Mouse (Mus musculus): ENCODE data around the gene Itsn1. TPM values are rescaled to one million over a fixed set of nuclear protein-coding genes. Genes with fewer than 3 reads are reported as not detected.

The Itsn1 gene
- polyA plus RNA-seq, 1 experiment from 2014 or later, result 9.7 TPM

- Histone ChIP-seq H3K4me2 (replicated peaks; ENCODE audit: low read depth, low read length) (no peak overlapping the region), H3K27ac (ENCODE audit: low read length) (no peak overlapping the region), H3K4me3 (ENCODE audit: low read depth, low read length) (no peak overlapping the region), H3K36me3 (ENCODE audit: insufficient read depth, low read length) (no peaks in the 10 kb centered on the region; the same call in 1 of the 2 replicates), H3K27me3 (replicated peaks; ENCODE audit: insufficient read depth, low read length) (no peaks in the 10 kb centered on the region), H3K9ac (replicated peaks; ENCODE audit: low read depth) (no peak overlapping the region), H3K9me3 (ENCODE audit: low read length) (no peaks in the 10 kb centered on the region), H3K4me1 (ENCODE audit: insufficient read depth, low read depth, low read length) (no peaks in the 10 kb centered on the region; the same call in 1 of the 2 replicates)
- ATAC-seq, result no peak
- no peak for DNase-seq (ENCODE audit: low spot score)
- 90% methylated on average over 13 of the region's 13 CpGs for WGBS
- TF ChIP-seq CTCF (IDR thresholded peaks at IDR 0.05), result no peak
- TF ChIP-seq EP300 (IDR thresholded peaks at IDR 0.05), result no peak
Measured at GRCm38 (mm10) chr16:91847525-91848225, 118.6 kb downstream of the Itsn1 start.

- no peak overlapping the region for H3K27ac ChIP-seq (ENCODE audit: low read length)
- WGBS, result 89% methylated on average over 9 of the region's 9 CpGs
Measured at GRCm38 (mm10) chr16:91848505-91848904, 119.4 kb downstream of the Itsn1 start.

GRCm38 (mm10) chr16:91848906-91849603 is 120.0 kb downstream of the Itsn1 start:
- WGBS, result 79% methylated on average over 7 of the region's 7 CpGs
- DNase-seq (ENCODE audit: low spot score) (peak; percentile 72), ATAC-seq (no peak)
- no peaks in the 10 kb centered on the region; the same call in 1 of the 2 replicates for H3K36me3 ChIP-seq (ENCODE audit: insufficient read depth, low read length)
- TF ChIP-seq CTCF (IDR thresholded peaks at IDR 0.05) (no peak), EP300 (IDR thresholded peaks at IDR 0.05) (no peak)
- H3K9ac ChIP-seq (replicated peaks; ENCODE audit: low read depth), result no peak overlapping the region
- H3K27me3 ChIP-seq (replicated peaks; ENCODE audit: insufficient read depth, low read length), result no peaks in the 10 kb centered on the region
- H3K9me3 ChIP-seq (ENCODE audit: low read length), result no peaks in the 10 kb centered on the region
- no peak overlapping the region for H3K4me3 ChIP-seq (ENCODE audit: low read depth, low read length)
- H3K27ac ChIP-seq (ENCODE audit: low read length), result no peak overlapping the region
- H3K4me2 ChIP-seq (replicated peaks; ENCODE audit: low read depth, low read length), result no peak overlapping the region
- no peaks in the 10 kb centered on the region; the same call in 1 of the 2 replicates for H3K4me1 ChIP-seq (ENCODE audit: insufficient read depth, low read depth, low read length)

More at GRCm38 (mm10) chr16:91848505-91848904, 119.4 kb downstream of the Itsn1 start:
- H3K4me2 ChIP-seq (replicated peaks; ENCODE audit: low read depth, low read length), result no peak overlapping the region
- TF ChIP-seq CTCF (IDR thresholded peaks at IDR 0.05), result no peak
- TF ChIP-seq EP300 (IDR thresholded peaks at IDR 0.05), result no peak
- no peaks in the 10 kb centered on the region for H3K9me3 ChIP-seq (ENCODE audit: low read length)
- no peak overlapping the region for H3K9ac ChIP-seq (replicated peaks; ENCODE audit: low read depth)
- H3K4me3 ChIP-seq (ENCODE audit: low read depth, low read length), result no peak overlapping the region
- H3K4me1 ChIP-seq (ENCODE audit: insufficient read depth, low read depth, low read length), result no peaks in the 10 kb centered on the region; the same call in 1 of the 2 replicates
- ATAC-seq (no peak), DNase-seq (ENCODE audit: low spot score) (no peak)
- H3K36me3 ChIP-seq (ENCODE audit: insufficient read depth, low read length), result no peaks in the 10 kb centered on the region; the same call in 1 of the 2 replicates
- no peaks in the 10 kb centered on the region for H3K27me3 ChIP-seq (replicated peaks; ENCODE audit: insufficient read depth, low read length)

GRCm38 (mm10) chr16:91850175-91850574 is 121.1 kb downstream of the Itsn1 start:
- no peak for TF ChIP-seq EP300 (IDR thresholded peaks at IDR 0.05)
- Histone ChIP-seq H3K27me3 (replicated peaks; ENCODE audit: insufficient read depth, low read length) (no peaks in the 10 kb centered on the region), H3K4me3 (ENCODE audit: low read depth, low read length) (no peak overlapping the region), H3K4me2 (replicated peaks; ENCODE audit: low read depth, low read length) (no peak overlapping the region), H3K4me1 (ENCODE audit: insufficient read depth, low read depth, low read length) (no peaks in the 10 kb centered on the region; the same call in 1 of the 2 replicates), H3K27ac (ENCODE audit: low read length) (no peak overlapping the region), H3K9ac (replicated peaks; ENCODE audit: low read depth) (no peak overlapping the region), H3K36me3 (ENCODE audit: insufficient read depth, low read length) (no peaks in the 10 kb centered on the region; the same call in 1 of the 2 replicates), H3K9me3 (ENCODE audit: low read length) (no peaks in the 10 kb centered on the region)
- WGBS, result 60% methylated on average over 3 of the region's 3 CpGs
- no peak for DNase-seq (ENCODE audit: low spot score)
- ATAC-seq, result no peak

- Histone ChIP-seq H3K36me3 (ENCODE audit: insufficient read depth, low read length) (no peaks in the 10 kb centered on the region; the same call in 1 of the 2 replicates), H3K27me3 (replicated peaks; ENCODE audit: insufficient read depth, low read length) (no peaks in the 10 kb centered on the region), H3K4me3 (ENCODE audit: low read depth, low read length) (no peak overlapping the region), H3K4me2 (replicated peaks; ENCODE audit: low read depth, low read length) (no peak overlapping the region), H3K27ac (ENCODE audit: low read length) (no peak overlapping the region), H3K9ac (replicated peaks; ENCODE audit: low read depth) (no peak overlapping the region), H3K9me3 (ENCODE audit: low read length) (no peaks in the 10 kb centered on the region), H3K4me1 (ENCODE audit: insufficient read depth, low read depth, low read length) (no peaks in the 10 kb centered on the region; the same call in 1 of the 2 replicates)
- no peak for DNase-seq (ENCODE audit: low spot score)
- ATAC-seq, result no peak
- WGBS, result 76% methylated on average over 16 of the region's 19 CpGs
- no peak for TF ChIP-seq EP300 (IDR thresholded peaks at IDR 0.05)
- TF ChIP-seq CTCF (IDR thresholded peaks at IDR 0.05), result no peak
Measured at GRCm38 (mm10) chr16:91851456-91852231, 122.6 kb downstream of the Itsn1 start.

- H3K9ac ChIP-seq (replicated peaks; ENCODE audit: low read depth), result no peak overlapping the region
- 62% methylated on average over 10 of the region's 10 CpGs for WGBS
- H3K27me3 ChIP-seq (replicated peaks; ENCODE audit: insufficient read depth, low read length), result no peaks in the 10 kb centered on the region
- H3K4me2 ChIP-seq (replicated peaks; ENCODE audit: low read depth, low read length), result no peak overlapping the region
- TF ChIP-seq CTCF (IDR thresholded peaks at IDR 0.05) (no peak), EP300 (IDR thresholded peaks at IDR 0.05) (no peak)
- H3K36me3 ChIP-seq (ENCODE audit: insufficient read depth, low read length), result no peaks in the 10 kb centered on the region; the same call in 1 of the 2 replicates
- no peak for ATAC-seq
- no peak for DNase-seq (ENCODE audit: low spot score)
- no peak overlapping the region for H3K4me3 ChIP-seq (ENCODE audit: low read depth, low read length)
- H3K9me3 ChIP-seq (ENCODE audit: low read length), result no peaks in the 10 kb centered on the region
- H3K4me1 ChIP-seq (ENCODE audit: insufficient read depth, low read depth, low read length), result no peaks in the 10 kb centered on the region
- H3K27ac ChIP-seq (ENCODE audit: low read length), result no peak overlapping the region
Measured at GRCm38 (mm10) chr16:91852753-91853152, 123.7 kb downstream of the Itsn1 start.
